Mouse (Mus musculus): ENCODE measurements around the gene Cdh4.

DNA sequence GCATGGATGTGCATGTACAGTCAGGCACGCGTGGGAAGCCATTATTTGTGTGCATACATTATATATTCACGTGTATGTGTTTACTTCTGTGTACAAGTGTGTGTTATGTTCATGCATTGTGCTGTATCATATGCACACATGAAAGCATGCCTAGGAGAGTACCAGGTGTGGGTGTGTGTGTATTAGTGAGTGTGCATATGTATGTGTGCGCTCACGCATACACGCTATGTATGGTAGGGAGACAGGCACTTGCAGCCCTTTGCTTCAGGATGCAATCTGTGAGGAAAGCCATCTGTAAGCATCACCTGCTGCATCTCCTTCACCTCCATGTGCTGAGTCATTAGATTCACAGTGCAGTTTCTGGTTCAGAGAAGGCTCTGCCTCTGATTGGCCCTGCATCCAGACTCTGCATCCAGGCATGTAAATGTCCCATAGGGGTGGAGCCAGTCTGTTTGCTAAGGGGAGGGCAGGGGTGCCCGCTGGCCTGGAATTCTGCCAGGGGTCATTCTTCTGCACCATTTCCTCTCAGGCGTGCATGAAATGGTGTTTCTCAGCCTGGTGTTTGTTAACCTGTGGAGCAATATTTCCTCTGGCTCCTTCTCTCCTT lies 25.7 kb downstream of the Cdh4 start:
- TF ChIP-seq CTCF (IDR thresholded peaks at IDR 0.05; ENCODE audit: control insufficient read depth, insufficient read depth, insufficient replicate concordance, low read depth, low read length) (no peak), POLR2A (IDR thresholded peaks at IDR 0.05; ENCODE audit: control insufficient read depth, low read depth, low read length) (no peak)

Measured in testis, adult 2 months (tissue).